Mouse (Mus musculus) MEL (cell line): ENCODE results near the gene Fam193b.

Experiments used
- MAX ChIP-seq: IDR thresholded peaks from 2 replicates; pipeline ENCODE4 v1.6.1; 2011; ENCODE audit warnings: low read length, improper control_type of control experiment
- NELFE ChIP-seq: IDR thresholded peaks from 2 replicates; pipeline ENCODE4 v1.6.1; 2011; ENCODE audit warnings: low read depth, low read length, improper control_type of control experiment
- POLR2AphosphoS2 ChIP-seq: IDR thresholded peaks from 2 replicates; pipeline ENCODE4 v1.6.1; 2011; ENCODE audit warnings: low read length, improper control_type of control experiment

GRCm38 (mm10) chr13:55522730-55523129 lies 48.2 kb downstream of the Fam193b start:
- TF ChIP-seq MAX (no peak), POLR2AphosphoS2 (no peak), NELFE (no peak)
